Mouse (Mus musculus) gastrocnemius, postnatal 14 days (tissue): ENCODE results near the gene Spem2. TPM values are rescaled to one million over a fixed set of nuclear protein-coding genes. Genes with fewer than 3 reads are reported as not detected.
A peak's percentile ranks its signal among the peaks of the same experiment; 100 is the strongest.

Source experiments
- DNase-seq: peaks from one replicate; pipeline ENCODE4 v3.0.0; 2021; ENCODE audit warnings: mixed read lengths
- intact Hi-C: fragments of 180-260 bp; cut with DNase I; formaldehyde crosslinking; loops from one replicate; pipeline ENCODE4 v1.15.1; 2025; ENCODE audit warnings: low total_unique reads
- total RNA-seq, 2 experiments: library from RNA; stranded (reverse); gene quantifications; 2 replicates each; pipeline ENCODE4 v1.2.3; 2021

Spem2 gene
- total RNA-seq, 2 experiments from 2014 or later: not detected

DNA sequence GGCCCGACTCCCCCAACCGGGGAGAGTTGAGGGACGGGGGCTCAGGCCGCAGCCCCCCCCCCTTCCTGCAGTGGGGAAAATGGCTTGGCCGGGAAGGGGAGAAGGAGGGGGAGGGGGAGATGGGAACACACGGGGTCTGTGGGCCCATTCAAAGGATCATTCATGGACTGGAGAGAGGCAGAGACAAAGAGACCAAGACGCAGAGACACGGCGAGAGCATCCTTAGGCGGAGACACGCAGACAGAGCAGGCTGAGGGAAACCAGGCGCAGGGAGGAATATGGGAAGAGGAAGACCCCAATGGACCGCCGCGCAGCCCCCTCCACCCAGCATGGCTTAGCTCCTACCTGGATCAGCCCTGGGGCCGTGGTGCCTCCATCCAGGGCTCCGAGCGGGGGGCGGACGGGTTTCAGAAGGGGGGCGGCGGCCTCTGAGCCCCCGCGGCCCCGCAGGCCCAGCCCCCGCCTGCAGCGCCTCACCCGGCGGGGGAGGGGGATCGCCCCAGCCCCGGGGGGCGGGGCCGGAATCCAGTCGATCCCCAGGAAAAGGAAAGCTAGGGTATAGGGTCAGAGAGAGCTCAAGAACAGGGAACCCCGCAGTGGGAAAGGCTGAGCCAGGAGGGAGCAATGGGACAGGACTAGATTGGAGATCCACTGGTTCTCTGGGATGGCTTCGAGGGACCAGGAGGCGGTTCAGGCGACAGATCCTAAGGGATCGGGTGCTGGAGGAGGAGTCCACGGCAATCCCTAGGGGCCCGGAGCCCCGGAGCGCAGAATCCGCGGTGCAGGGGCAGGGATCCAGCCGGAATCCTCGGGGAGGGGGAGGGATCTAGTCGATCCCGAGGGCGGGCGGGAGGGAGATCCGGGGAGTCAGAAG lies 18.7 kb upstream of the Spem2 start:
- intact Hi-C loops: loop anchor here (5.0 kb wide), 1 partner anchor 35 kb away; the partner anchor contains the start of gene Fgf11
- DNase-seq: peak; percentile 45

DNA sequence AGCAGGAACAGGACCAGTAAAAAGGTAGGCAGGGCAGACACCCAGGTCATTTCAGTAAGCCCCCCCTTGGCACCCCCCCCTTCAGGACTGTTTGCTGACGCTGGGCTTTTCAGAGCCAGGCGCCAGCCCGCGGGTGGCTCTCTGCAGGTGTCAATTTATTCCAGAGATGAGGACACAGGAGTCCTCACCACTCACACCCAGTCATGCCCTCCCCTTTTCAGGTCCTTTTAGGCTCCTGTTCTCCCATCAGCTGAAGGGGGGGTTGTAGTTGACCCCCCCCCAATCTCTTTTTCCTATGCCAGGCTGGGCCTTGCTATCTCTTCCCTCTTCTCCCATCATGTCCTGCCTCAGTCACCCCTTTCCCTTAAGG lies 17.7 kb upstream of the Spem2 start:
- DNase-seq: no peak
- intact Hi-C loops: loop anchor here (5.0 kb wide), 1 partner anchor 34 kb away; the partner anchor contains the start of gene Fgf11

DNA sequence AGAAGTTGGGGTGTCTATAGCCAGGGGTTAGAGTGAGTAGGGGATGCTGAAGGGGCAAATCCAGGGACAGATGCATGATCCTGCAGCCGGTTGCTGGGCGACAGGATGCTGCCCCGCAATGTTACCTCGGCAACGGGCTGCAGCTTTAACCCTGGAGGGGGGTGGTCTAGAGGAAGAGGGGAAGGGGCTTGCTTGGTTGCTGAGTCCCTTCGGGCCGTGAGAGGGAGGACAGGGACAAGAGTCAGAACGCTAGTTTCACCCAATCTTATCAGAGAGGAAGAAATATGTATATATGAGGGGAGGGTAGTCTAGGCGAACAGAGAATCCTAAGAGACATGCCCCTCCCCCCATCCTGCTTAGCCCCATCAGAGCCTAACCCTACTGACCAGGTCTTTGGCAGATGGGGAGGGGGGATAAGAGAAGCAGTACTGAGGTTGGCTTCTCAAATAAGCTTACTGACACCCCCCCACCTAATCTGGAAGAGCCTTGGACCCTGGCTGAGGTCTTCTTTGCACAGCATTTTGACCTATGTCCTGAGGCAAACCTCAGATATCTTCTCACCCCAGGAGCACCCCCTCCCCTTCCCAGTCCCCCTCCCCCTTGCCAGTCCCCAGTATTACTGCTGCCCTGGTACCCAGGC lies 17.2 kb upstream of the Spem2 start:
- no peak for DNase-seq
- intact Hi-C loops: loop anchor here (5.0 kb wide), 1 partner anchor 33 kb away; the partner anchor contains the start of gene Fgf11

DNA sequence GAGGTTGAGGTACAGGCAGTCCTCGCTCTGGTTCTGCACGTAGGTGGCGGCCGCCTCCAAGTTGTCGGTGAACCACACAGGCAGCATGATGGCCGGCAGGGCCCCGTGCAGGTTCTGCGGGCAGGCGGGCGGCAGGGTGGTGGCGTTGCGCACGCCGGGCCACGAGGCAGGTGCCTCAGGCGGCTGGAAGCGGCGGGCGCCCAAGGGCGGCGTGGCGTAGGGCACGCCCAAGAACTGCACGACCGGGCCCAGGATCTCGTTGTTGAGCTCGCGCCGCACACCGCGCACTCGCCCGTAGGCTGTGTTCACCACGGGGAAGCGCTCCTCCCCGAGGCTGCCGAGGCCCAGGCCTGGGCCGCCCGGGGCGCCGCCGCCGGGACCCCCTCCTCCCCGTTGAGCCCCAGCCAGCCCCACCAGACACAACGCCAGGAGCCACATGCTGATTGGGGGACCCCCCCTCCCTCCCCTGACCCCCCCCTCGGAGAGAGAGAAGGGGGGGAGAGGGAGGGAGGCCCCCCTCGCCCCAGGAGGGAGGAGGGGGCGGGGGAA lies 15.8 kb upstream of the Spem2 start:
- intact Hi-C loops: no loop called here
- DNase-seq: peak; percentile 36

DNA sequence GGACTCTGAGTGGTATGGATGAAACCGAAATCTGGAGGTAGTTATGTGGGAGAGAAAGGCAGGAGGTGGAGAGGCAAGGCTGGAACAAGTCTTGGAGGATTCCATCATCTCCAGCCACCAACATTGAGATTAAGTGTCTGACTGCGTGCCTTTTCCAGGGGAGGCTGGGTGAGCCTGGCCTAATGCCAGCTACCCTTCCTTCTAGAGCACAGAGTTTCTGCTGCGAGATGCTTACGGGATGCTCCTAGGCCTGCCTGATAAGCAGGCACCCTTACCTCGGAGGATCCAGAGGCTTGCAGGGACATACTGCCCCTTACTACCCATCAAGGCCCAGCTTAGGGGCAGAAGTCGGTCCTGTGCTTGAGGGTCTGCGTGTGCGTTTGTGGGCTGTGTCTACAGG lies 15.3 kb upstream of the Spem2 start:
- intact Hi-C loops: no loop called here
- no peak for DNase-seq

DNA sequence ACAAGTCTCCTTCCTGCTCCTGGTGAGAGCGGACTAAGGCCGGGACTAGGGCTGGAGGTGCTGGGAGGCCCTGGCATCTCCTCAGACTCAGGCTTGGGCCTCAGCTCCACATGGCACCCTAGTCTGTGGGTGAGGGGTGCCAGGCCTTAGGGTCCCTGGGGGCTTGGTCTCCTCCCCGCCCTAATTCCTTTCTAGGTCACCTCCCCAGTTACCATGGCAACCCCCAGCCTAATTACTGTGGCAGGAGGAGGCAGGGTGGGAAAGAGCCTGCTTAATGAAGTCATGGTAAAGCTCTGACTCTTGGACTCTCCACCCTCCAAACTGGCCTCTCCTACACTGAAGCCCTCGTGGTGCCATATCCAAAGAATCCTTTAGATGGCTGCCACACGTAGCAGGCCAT lies 10.6 kb upstream of the Spem2 start:
- intact Hi-C loops: no loop called here
- no peak for DNase-seq

DNA sequence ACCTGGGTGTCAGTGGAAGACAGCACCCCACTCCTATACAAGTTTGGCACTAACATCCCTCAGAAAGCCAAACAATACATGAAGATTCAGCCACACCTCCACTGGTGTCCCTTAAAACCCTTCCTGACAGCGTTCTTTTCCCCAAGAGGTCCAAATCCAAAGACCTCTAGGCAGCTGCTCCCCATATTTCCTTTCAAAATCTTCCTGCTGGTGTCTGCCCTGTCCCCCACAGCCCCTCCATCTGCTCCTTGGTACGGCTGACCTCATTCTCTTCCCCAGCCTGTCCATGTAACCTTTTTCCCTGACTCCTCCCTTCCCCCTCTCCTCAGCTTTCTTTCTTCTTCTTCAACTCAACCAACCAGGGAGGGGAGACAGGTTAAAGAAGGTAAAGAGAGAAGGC lies 5.2 kb upstream of the Spem2 start:
- no peak for DNase-seq
- intact Hi-C loops: no loop called here

DNA sequence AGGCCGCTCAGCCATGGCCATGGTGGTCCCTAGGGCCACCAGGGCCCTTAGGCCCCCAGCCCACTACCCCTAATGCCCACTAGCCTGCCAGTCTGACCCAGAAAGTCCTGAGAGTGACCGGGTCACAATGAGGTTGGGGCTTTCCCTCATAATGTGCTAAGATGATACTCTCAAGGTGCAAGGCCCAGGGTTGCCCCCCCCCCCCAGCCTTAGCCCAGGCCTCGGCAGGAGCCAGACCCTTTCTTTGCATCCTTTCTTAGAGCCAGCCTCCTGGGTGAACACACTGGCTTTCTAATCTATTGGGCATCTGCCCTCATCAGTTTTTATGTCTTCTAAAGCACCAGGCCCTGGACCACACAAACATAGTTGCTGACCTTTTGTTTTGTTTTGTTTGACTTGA lies 3.8 kb upstream of the Spem2 start, which contains the start of gene Spem1:
Spem1 (minus strand) TSS at position 101 of the 400 bp plus-strand sequence.
- intact Hi-C loops: no loop called here

DNA sequence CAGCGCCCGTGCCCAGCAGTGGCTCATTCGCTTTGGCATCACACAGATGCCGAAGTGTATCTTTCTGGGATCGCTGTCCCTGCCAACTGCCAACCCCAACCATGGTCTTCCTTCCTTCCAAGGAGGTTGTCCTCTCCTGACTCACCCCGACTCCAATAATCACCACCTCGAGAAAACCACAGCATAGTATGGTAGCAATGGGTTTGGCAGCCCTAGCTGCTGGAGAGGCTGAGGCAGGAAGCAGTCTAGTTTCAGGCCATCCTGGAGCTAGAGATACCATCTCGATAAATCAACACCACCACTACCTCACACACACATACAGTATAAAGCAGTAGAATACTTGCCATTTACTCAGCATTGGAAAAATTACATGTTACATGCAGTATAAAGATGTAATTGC lies 606 bp upstream of the Spem2 start:
- intact Hi-C loops: no loop called here
- DNase-seq: no peak

More for the DNA sequence above, 3.8 kb upstream of the Spem2 start, which contains the start of gene Spem1:
- DNase-seq: no peak

DNA sequence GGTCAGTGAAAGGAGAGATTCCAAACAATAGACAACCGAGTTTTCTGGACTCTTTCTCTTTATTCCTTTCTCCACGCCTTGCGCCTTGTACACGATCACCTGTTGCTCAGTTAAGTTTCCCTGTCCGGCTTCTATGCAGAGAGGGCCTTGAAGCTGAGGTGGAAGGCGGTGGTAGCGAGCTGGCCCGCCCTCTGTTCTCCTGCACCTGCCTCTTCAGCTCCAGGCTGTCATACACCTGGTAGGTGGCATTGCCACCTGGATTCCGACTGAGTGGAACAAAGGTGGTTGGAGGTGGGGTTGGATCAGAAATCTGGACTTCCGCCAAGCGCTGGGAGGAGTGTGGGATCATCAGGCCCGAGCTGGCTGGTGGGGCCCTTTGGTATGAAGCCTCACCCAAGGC lies 1.7 kb downstream of the Spem2 start:
- intact Hi-C loops: no loop called here

DNA sequence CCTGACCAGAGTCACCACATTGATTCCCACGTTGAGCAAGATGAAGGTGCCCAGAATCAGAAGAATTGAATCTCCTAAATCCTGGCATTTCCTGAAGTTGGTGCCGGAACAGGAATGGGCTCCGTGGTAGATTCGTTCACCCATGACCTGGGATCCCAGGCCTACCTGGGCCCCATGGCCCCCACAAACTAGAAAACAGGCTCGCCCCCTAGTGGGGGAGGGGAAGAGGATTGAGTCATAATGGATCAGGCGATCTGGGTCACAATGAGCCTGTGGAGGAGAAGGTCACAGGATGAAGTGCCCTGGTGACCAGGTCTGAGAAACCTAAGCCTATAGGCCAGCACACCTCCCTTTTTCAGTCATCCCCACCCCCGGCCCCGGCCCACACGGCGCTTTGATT lies 3.1 kb downstream of the Spem2 start, which contains the start of gene Gm39566:
Gm39566 (minus strand) TSS at position 144 of the 400 bp plus-strand sequence.
- intact Hi-C loops: no loop called here
- DNase-seq: no peak

More for the DNA sequence above, 1.7 kb downstream of the Spem2 start:
- no peak for DNase-seq

DNA sequence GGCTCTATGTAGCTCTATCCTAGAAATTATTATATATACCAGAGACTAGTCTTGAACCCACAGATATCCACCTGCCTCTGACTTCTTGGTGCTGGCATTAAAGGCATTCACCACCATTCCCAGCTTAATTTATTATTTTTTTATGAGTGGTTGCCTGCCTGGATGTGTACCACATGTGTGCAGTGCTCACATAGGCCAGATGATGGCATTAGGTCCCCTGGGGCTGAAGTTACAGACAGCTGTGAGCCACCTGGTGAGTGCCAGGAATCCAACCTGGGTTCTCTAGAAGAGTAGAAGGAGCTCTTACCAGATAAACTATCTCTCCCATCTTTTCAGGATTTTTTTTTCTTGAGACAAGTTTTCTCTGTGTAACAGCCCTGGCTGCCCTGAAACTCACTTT lies 8.0 kb downstream of the Spem2 start:
- intact Hi-C loops: loop anchor here (5.0 kb wide), 1 partner anchor 67 kb away; the partner anchor contains the start of gene Tmem95
- DNase-seq: no peak

DNA sequence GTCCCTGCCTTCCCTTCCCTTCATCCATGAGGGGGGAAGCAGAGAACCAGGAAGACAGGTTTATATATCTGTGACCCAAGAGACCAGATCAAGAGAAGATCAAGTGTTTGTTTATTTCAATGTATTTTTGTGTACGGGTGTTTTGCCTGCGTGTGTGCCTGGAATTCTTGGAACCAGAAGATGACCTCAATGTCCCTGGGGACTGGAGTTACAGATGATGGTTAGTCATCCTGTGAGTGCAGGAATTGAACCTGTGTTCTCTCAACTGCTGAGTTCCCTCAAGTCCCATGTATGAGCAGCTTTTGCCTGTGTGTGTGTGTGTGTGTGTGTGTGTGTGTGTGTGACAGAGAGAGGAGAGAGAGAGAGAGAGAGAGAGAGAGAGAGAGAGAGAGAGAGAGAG lies 10.6 kb downstream of the Spem2 start:
- no peak for DNase-seq
- intact Hi-C loops: no loop called here

DNA sequence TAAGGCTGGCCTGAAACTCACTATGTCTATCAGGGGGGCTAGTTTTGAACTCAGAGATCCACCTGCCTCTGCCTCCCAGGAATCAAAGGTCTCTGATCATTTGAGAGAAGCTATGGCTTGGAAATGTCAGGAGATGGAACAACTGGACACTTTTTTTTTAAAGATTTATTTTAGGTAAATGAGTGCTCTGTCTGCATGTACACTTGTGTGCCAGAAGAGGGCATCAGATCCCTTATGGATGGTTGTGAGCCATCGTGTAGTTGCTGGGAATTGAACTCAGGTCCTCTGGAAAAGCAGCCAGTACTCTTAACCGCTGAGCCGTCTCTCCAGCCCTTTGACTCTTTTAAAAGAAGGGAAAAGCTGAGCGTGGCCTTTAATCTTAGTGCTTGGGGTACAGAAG lies 11.9 kb downstream of the Spem2 start:
- intact Hi-C loops: no loop called here
- DNase-seq: no peak

DNA sequence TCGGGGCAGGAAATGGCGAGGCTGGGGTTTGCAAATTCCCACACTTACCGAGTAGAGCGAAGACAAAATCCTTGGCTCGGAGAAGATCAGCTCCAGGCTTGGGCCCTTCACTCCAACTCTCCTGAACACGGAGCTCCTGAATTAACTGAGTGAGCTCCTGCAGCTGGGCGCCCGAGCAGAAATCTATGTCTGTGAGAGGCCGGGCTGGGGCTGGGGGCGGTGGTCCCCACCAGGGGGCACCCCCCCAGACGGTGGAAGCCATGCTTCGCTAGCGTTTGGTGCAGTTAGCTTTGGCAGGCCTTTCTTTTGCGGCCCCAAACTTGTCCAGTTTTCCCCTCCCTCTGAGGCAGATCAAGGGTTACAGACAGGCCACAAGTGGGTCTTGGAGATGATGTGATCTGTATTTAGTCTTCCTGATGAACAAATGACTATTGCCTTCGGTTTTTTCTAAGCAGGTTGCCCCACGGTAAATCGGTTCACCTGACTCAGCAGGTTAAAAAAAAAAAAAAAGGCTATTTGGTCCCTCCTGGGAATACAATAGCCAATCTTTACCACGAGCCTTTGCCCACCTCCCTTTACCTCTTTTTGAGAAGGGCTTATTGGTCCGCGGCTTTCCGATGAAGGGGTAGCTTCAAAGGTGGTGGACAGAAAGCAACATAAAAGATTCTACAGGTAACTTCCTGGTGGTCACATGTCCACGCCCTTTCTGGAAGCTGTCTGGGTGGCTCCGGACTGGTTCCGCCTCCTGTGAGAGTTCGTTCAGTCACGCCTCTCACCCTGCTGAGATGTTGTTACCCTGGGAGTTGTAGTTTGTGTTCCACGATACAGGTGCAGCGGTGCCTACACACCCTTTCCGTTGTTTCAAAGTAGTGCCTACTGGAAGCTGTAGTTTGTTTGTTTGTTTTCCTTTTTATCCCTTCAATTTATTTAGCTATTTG lies 13.0 kb downstream of the Spem2 start, which contains the start of gene Tmem102:
Tmem102 (minus strand) TSS at position 653 of the 938 bp plus-strand sequence.
- intact Hi-C loops: loop anchor here (5.0 kb wide), 1 partner anchor 32 kb away; the partner anchor contains the start of genes Nlgn2 and Tmem256
- no peak for DNase-seq

DNA sequence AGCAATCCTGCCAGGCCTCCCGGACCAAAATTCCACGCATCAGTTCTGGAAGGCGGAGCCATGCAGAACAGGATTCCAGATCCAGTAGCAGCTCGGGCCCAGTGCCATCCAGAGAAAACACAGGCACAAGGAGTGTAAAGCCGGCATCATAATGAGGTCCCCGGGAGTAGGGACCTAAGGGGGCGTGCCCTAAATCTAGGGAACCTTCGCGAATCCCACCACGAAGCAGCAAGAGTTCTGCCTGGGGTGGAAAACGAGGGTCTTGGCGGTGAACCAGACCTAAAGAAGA lies 13.7 kb downstream of the Spem2 start:
- DNase-seq: peak; percentile 44
- intact Hi-C loops: loop anchor here (5.0 kb wide), 1 partner anchor 33 kb away; the partner anchor contains the start of genes Nlgn2 and Tmem256

DNA sequence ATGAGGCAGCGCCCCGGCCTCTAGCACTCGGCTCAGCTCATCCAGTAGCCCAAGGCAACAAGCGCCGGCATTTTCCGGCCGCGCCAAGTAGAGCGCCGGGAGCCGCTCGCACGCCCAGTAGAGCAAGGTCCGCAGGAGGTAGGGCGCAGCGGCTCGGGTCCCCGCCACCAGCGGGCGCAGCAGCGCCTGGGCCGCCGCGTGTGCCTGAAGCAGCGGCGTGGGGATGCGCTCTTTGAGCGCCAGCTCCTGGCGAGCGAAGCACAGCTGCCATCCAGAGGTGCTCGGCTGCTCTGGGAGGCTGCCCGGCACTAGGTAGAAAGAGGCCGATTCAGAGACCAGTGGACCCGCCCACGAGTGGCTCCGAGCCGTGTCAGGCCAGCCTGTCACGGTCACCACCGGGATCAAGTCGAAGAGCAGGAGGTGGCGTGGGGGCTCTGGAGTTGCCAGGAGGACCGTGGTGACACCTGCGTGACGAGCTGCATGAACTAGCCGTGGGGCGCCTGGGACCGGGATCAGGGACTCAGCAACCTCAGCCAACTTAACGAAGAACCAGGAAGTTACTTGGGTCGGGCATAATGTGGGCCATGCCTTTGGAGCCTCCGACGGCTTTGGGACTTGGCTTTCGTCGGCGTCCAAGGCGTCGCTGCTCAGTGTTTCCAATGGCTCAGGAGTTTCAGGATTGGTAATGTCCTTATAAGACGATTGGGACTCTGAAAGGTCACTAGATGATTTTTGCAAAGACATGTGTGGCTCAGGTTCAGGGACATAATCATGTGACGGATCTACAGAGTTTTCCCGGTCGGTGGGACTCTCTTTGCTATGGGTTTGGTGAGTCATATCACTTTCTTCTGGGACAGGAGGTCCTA lies 14.2 kb downstream of the Spem2 start:
- peak; percentile 83 for DNase-seq
- intact Hi-C loops: loop anchor here (5.0 kb wide), 1 partner anchor 33 kb away; the partner anchor contains the start of genes Nlgn2 and Tmem256

DNA sequence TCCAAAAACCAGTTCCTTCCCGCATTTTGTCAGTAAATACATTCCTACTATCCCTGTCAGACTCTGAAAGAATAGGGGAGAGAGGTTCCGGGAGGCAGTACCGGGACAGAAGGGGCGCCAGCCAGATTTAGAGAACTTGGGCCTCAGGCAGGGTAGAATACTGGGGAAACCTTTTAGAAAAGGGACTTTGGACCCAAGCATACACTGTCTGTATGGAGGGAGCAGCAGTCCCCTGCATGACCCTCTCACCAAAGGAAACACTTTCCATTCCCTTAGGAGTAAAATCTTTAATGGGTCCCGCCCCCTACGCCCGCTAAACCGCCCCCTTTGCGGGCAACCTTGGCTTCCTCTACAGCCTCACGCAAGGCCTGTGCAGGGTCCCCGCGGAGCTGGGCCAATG lies 14.9 kb downstream of the Spem2 start:
- intact Hi-C loops: loop anchor here (5.0 kb wide), 1 partner anchor 34 kb away; the partner anchor contains the start of genes Nlgn2 and Tmem256

More for the DNA sequence above, 14.9 kb downstream of the Spem2 start:
- DNase-seq: no peak
